Mouse (Mus musculus) MEL (cell line): ENCODE measurements at regions not wholly inside any gene's neighbourhood (a gene's known extent, or its start where the extent isn't known, plus 50 kb on each side); places are given as distances from the start of the nearest gene placed in this dataset.

Source experiments
- CHD1 ChIP-seq: IDR thresholded peaks from 2 replicates; pipeline ENCODE4 v1.6.1; 2012; ENCODE audit warnings: low read depth, mild to moderate bottlenecking, inconsistent platforms, low read length, improper control_type of control experiment
- CTCF ChIP-seq, 3 experiments: IDR thresholded peaks in 2 of 3; conservative IDR thresholded peaks in 1 of 3; 2 replicates each; pipeline ENCODE4 v1.5.1; 2011 to 2012; ENCODE audit warnings: low read length in 3 of 3, low read depth in 2 of 3, mild to moderate bottlenecking in 2 of 3, improper control_type of control experiment in 1 of 3, inconsistent platforms in 1 of 3, mixed read lengths in 1 of 3, moderate library complexity in 1 of 3; ENCODE audit not compliant: control insufficient read depth in 1 of 3, insufficient read depth in 1 of 3, poor library complexity in 1 of 3, severe bottlenecking in 1 of 3
- ETS1 ChIP-seq: IDR thresholded peaks from 2 replicates; pipeline ENCODE4 v1.6.1; 2012; ENCODE audit warnings: low read depth, mild to moderate bottlenecking, inconsistent platforms, low read length, improper control_type of control experiment, moderate library complexity
- GATA1 ChIP-seq: IDR thresholded peaks from 2 replicates; pipeline ENCODE4 v1.6.1; 2011; ENCODE audit warnings: low read depth, low read length, improper control_type of control experiment
- HCFC1 ChIP-seq: IDR thresholded peaks from 2 replicates; pipeline ENCODE4 v1.6.1; 2012; ENCODE audit warnings: low read depth, mild to moderate bottlenecking, inconsistent platforms, low read length, improper control_type of control experiment, moderate library complexity
- JUND ChIP-seq: IDR thresholded peaks from 2 replicates; pipeline ENCODE4 v1.6.1; 2011; ENCODE audit warnings: low read depth, mild to moderate bottlenecking, improper control_type of control experiment, low read length
- NELFE ChIP-seq: IDR thresholded peaks from 2 replicates; pipeline ENCODE4 v1.6.1; 2011; ENCODE audit warnings: low read depth, low read length, improper control_type of control experiment
- POLR2A ChIP-seq, 2 experiments: IDR thresholded peaks; 2 replicates each; pipeline ENCODE4 v1.6.1; 2011 to 2012; ENCODE audit warnings: low read length in 2 of 2, mild to moderate bottlenecking in 2 of 2, control low read depth in 1 of 2, improper control_type of control experiment in 1 of 2, low read depth in 1 of 2, moderate library complexity in 1 of 2; ENCODE audit not compliant: control insufficient read depth in 1 of 2, insufficient read depth in 1 of 2, poor library complexity in 1 of 2
- POLR2AphosphoS2 ChIP-seq: IDR thresholded peaks from 2 replicates; pipeline ENCODE4 v1.6.1; 2011; ENCODE audit warnings: low read length, improper control_type of control experiment
- TAL1 ChIP-seq: IDR thresholded peaks from 2 replicates; pipeline ENCODE4 v1.6.1; 2012; ENCODE audit warnings: mild to moderate bottlenecking, inconsistent platforms, low read length, moderate library complexity, mixed read lengths
- TCF12 ChIP-seq: IDR thresholded peaks from 2 replicates; pipeline ENCODE4 v1.6.1; 2014; ENCODE audit warnings: low read depth, mild to moderate bottlenecking, inconsistent platforms, low read length, improper control_type of control experiment, moderate library complexity

DNA sequence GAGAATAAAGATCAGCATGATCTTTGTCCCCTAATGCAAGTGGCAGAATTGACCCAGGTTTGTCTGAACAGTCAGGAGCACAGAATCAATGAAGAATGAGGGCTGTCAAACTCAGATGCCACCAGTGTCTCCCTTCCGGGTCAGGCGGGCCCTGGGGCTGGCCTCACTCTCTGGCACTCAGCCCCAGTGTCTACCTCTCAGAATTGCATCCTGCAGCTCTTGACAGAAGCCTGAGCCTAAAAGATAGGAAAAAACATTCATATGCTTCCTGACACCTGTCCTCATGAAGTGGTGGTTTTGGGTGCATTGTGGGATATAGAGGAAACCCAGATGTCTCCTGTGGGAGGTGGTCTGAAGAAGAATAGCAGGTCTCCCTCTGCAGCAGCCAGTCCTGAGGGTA lies 107.9 kb upstream of the Sfswap start:
- TF ChIP-seq CHD1 (no peak), NELFE (no peak), GATA1 (no peak), CTCF (IDR thresholded peaks at IDR 0.05 in 2 of 3, conservative IDR thresholded peaks at IDR 0.05 in 1 of 3; ENCODE audit: control insufficient read depth in 1 of 3, insufficient read depth in 1 of 3, low read depth in 2 of 3, low read length in 3 of 3, poor library complexity in 1 of 3, severe bottlenecking in 1 of 3) (no peak), TAL1 (no peak), POLR2A (IDR thresholded peaks at IDR 0.05; ENCODE audit: control insufficient read depth in 1 of 2, insufficient read depth in 1 of 2, low read depth in 1 of 2, low read length in 2 of 2, poor library complexity in 1 of 2) (no peak), POLR2AphosphoS2 (no peak), JUND (no peak), HCFC1 (no peak), ETS1 (no peak), TCF12 (no peak)
